Mouse (Mus musculus): ENCODE results near the gene Car8.

GRCm38 (mm10) chr4:8097683-8098082 lies 141.2 kb downstream of the Car8 start:
- TF ChIP-seq CTCF (IDR thresholded peaks at IDR 0.05; ENCODE audit: borderline replicate concordance, insufficient read depth, low read depth, low read length) (no peak), POLR2A (IDR thresholded peaks at IDR 0.05; ENCODE audit: borderline replicate concordance, insufficient read depth, low read length) (no peak)

All from cerebellum, adult 2 months (tissue).